Comparison of ENCODE assay signal across 22 mouse cellular contexts in genomic region chr3:136759446-136759845, GRCm38 (mm10).
DNase-seq lines count a peak whose midpoint lies in the region; ATAC-seq and TF ChIP-seq lines count a peak whose summit lies in the region.
"Had no signal": no experiment of that assay in that cellular context is flagged by ENCODE, and none has a peak within 500 bp of the region (broad histone marks: within the 10 kb centered on the region; RNA-seq: fewer than 3 reads in every experiment).

No protein-coding gene starts in this region.

- DNase-seq in layer of hippocampus, adult 2 months (ENCODE audit: low spot score in 2 of 2), result no peak
- DNase-seq in layer of hippocampus, postnatal 36 days, result no peak
- DNase-seq in MN1 (ENCODE audit: low spot score) (peak; percentile 24), R1 (ENCODE audit: low read depth, low spot score) (peak; percentile 62)
- no peak for DNase-seq in lung, postnatal 36 days
- DNase-seq: adrenal gland, adult 2 months; adrenal gland, postnatal 10 days; adrenal gland, postnatal 25 days; cerebellum, adult 11 months; cerebellum, adult 18-20 months; cerebellum, adult 8-10 months; cerebellum, adult 9-11 months; cerebellum, postnatal 14 days; cerebellum, postnatal 36 days; embryo, embryonic 11 days had no signal

- H3K4me2 ChIP-seq in forebrain, embryonic 13.5 days, result no peak overlapping the region
- H3K4me2 ChIP-seq: embryonic facial prominence, embryonic 13.5 days; embryonic facial prominence, embryonic 15.5 days had no signal

- 98% methylated on average over 12 of the region's 12 CpGs for WGBS in forebrain, embryonic 13.5 days

- no peaks in the 10 kb centered on the region for H3K27me3 ChIP-seq in forebrain, embryonic 13.5 days
- H3K27me3 ChIP-seq: embryonic facial prominence, embryonic 13.5 days; embryonic facial prominence, embryonic 15.5 days; Patski had no signal

- TF ChIP-seq CTCF in layer of hippocampus, adult 2 months (conservative IDR thresholded peaks at IDR 0.05), result no peak

- H3K36me3 ChIP-seq in forebrain, embryonic 13.5 days (ENCODE audit: poor library complexity, severe bottlenecking), result no peaks in the 10 kb centered on the region
- H3K36me3 ChIP-seq: embryonic facial prominence, embryonic 13.5 days; embryonic facial prominence, embryonic 15.5 days had no signal

- peaks cover 6% of the 10 kb centered on the region for H3K4me1 ChIP-seq in forebrain, embryonic 13.5 days

- no peak overlapping the region for H3K9ac ChIP-seq in forebrain, embryonic 13.5 days
- H3K9ac ChIP-seq: embryonic facial prominence, embryonic 13.5 days; embryonic facial prominence, embryonic 15.5 days had no signal

- H3K9me3 ChIP-seq in forebrain, embryonic 13.5 days (replicated peaks), result no peaks in the 10 kb centered on the region
- H3K9me3 ChIP-seq: embryonic facial prominence, embryonic 13.5 days; embryonic facial prominence, embryonic 15.5 days had no signal

- no peak for ATAC-seq in forebrain, embryonic 13.5 days
- ATAC-seq: forebrain, embryonic 14.5 days; forebrain, embryonic 16.5 days; Patski had no signal

- H3K4me3 ChIP-seq in layer of hippocampus, adult 2 months, result no peak overlapping the region
- no peak overlapping the region for H3K4me3 ChIP-seq in forebrain, embryonic 13.5 days
- H3K4me3 ChIP-seq: embryonic facial prominence, embryonic 13.5 days; embryonic facial prominence, embryonic 15.5 days; erythroblast, embryonic 14.5 days had no signal

- peak overlapping the region; percentile 51; the same call in 1 of the 2 replicates for H3K27ac ChIP-seq in layer of hippocampus, adult 2 months
- no peak overlapping the region for H3K27ac ChIP-seq in forebrain, embryonic 13.5 days
- H3K27ac ChIP-seq: embryonic facial prominence, embryonic 13.5 days; embryonic facial prominence, embryonic 15.5 days had no signal

Comparison
In these comparisons a context has a peak if more than half of its experiments do, and no peak if none do; other contexts are left out.
1. DNase-seq: peak in MN1 (single experiment) and R1 (single experiment); none in layer of hippocampus, adult 2 months (0 of 2), layer of hippocampus, postnatal 36 days (0 of 2) and lung, postnatal 36 days (single experiment).